Mouse (Mus musculus) olfactory bulb, adult 2 months (tissue): ENCODE results near the gene Ube2f.

Source experiments
- CTCF ChIP-seq: fragments of 200-500 bp; IDR thresholded peaks from 2 replicates; pipeline ENCODE4 v1.5.1; 2012; ENCODE audit warnings: low read depth, mild to moderate bottlenecking, low read length, moderate library complexity; ENCODE audit not compliant: insufficient read depth
- POLR2A ChIP-seq: fragments of 200-500 bp; IDR thresholded peaks from 2 replicates; pipeline ENCODE4 v1.6.1; 2012; ENCODE audit warnings: mild to moderate bottlenecking, low read depth, low read length, moderate library complexity; ENCODE audit not compliant: insufficient read depth

DNA sequence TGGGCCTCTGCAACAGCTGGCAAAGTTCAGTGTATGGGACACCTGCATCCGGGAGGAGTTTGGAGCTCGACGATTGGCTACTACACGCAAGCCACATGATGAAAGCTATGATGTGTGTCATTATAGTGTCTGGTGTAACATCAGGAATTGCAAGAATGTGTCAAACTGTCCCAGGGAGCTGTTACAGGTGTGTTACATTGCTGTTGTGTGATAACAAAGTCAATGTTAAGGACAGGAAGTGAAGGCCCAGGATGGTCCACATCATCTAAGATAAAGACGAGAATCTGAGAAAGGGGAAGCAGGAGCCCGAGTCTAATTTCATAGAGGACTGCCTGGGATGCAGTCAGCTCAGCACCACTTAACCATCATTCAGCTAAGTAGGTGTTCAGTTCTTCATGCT, 45.4 kb downstream of the Ube2f start:
- TF ChIP-seq POLR2A (no peak), CTCF (no peak)
